Mouse (Mus musculus) hindlimb bud, embryonic 11.5 days (tissue): ENCODE results near the gene Sla2.
A peak's percentile ranks its signal among the peaks of the same experiment; 100 is the strongest.
"Not testable (repeated sequence)": the region's sequence is repeated elsewhere in the genome, so short reads cannot be mapped to it uniquely, and the experiment has no call there.

ENCODE experiments used
- DNase-seq: peaks from one replicate; pipeline ENCODE4 v3.0.0-alpha.2; 2012; ENCODE audit warnings: low read depth, low spot score; ENCODE audit errors: extremely low spot score

Gene Sla2

GRCm38 (mm10) chr2:156901883-156902282 lies 14.9 kb upstream of the Sla2 start:
- DNase-seq, result no peak

- no peak for DNase-seq
Observed at GRCm38 (mm10) chr2:156901344-156901743, 14.4 kb upstream of the Sla2 start.

- no peak for DNase-seq
Observed at GRCm38 (mm10) chr2:156899184-156899583, 12.2 kb upstream of the Sla2 start.

- DNase-seq, result no peak
Observed at GRCm38 (mm10) chr2:156898374-156898773, 11.4 kb upstream of the Sla2 start.

GRCm38 (mm10) chr2:156897034-156897433 lies 10.0 kb upstream of the Sla2 start:
- DNase-seq, result no peak

GRCm38 (mm10) chr2:156896384-156896914 lies 9.5 kb upstream of the Sla2 start:
- DNase-seq, result no peak

- DNase-seq, result no peak
Observed at GRCm38 (mm10) chr2:156894496-156895265, 7.7 kb upstream of the Sla2 start.

- DNase-seq, result no peak
Observed at GRCm38 (mm10) chr2:156892821-156893220, 5.8 kb upstream of the Sla2 start.

- no peak for DNase-seq
Observed at GRCm38 (mm10) chr2:156892240-156892639, 5.2 kb upstream of the Sla2 start.

- DNase-seq, result no peak
Observed at GRCm38 (mm10) chr2:156888490-156888889, 1.5 kb upstream of the Sla2 start.

GRCm38 (mm10) chr2:156886084-156886631 lies 834 bp downstream of the Sla2 start:
- DNase-seq, result no peak

- not testable (repeated sequence) for DNase-seq
Observed at GRCm38 (mm10) chr2:156885666-156886065, 1.3 kb downstream of the Sla2 start.

- DNase-seq, result no peak
Observed at GRCm38 (mm10) chr2:156884396-156885211, 2.4 kb downstream of the Sla2 start.

- DNase-seq, result no peak
Observed at GRCm38 (mm10) chr2:156882431-156883001, 4.5 kb downstream of the Sla2 start.

- no peak for DNase-seq
Observed at GRCm38 (mm10) chr2:156879541-156879940, 7.5 kb downstream of the Sla2 start.

- no peak for DNase-seq
Observed at GRCm38 (mm10) chr2:156877726-156878125, 9.3 kb downstream of the Sla2 start.

GRCm38 (mm10) chr2:156874760-156875510 lies 12.1 kb downstream of the Sla2 start:
- no peak for DNase-seq

- no peak for DNase-seq
Observed at GRCm38 (mm10) chr2:156874047-156874759, 12.8 kb downstream of the Sla2 start.

- peak; percentile 44 for DNase-seq
Observed at GRCm38 (mm10) chr2:156873629-156874028, 13.4 kb downstream of the Sla2 start.

- no peak for DNase-seq
Observed at GRCm38 (mm10) chr2:156870519-156870918, 16.5 kb downstream of the Sla2 start.
